Mouse (Mus musculus): Measurements from ENCODE around the gene 4930432M17Rik. TPM values are rescaled to one million over a fixed set of nuclear protein-coding genes. Genes with fewer than 3 reads are reported as not detected.

The 4930432M17Rik gene
- polyA plus RNA-seq (2012): not detected in 2 replicates

DNA sequence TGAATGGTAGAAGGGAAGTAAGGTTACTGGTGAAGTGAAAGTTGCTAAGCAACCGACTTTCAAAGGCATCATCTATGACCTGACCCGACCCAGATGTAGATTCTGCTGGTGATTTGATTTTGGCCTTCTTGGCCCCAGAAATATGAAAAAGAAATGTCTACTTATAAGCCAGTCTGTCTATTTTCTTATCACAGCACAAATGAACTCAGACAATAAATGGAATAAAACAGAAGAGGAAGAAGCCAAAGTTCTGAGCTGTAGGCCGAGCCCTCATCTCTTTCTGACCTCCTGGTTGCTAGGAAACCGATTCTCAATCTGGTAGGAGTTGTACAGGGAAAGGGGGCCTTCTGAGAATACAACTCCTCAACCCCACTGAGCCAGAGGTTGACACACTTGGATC is at the start of gene 4930432M17Rik:
4930432M17Rik (plus strand) TSS at position 301 of the 400 bp plus-strand sequence.
- TF ChIP-seq TAL1 (IDR thresholded peaks at IDR 0.05; ENCODE audit: low read length) (no peak), GATA1 (IDR thresholded peaks at IDR 0.05; ENCODE audit: low read length) (no peak)
- Histone ChIP-seq H3K4me1 (ENCODE audit: control insufficient read depth) (no peaks in the 10 kb centered on the region), H3K4me3 (replicated peaks) (no peak within 1 kb of the TSS), H3K27me3 (ENCODE audit: control insufficient read depth) (no peaks in the 10 kb centered on the region), H3K36me3 (ENCODE audit: control insufficient read depth) (no peaks in the 10 kb centered on the region), H3K9me3 (ENCODE audit: control insufficient read depth, low read length) (no peaks in the 10 kb centered on the region)

DNA sequence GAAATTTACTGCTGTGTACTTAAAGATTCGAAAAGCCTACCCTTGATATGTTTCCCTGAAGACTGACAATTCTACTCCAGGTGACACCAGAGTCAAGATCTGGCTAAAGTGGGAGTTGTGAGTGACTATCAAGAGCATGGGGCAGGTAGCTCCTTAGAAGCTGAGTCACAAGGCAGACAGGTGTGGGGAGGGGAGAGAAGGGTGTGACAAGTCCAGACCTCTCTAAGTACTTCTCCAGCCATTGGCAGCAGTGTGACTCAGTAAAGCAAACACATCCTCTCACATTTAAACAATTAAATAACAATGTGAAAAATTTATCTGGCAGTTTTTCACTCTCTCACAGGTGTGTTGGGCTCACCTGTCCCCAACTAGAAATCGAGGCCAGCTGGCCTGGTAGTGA is 44.9 kb upstream of the 4930432M17Rik start:
- no peak overlapping the region for H3K4me3 ChIP-seq (replicated peaks)
- no peaks in the 10 kb centered on the region for H3K4me1 ChIP-seq (ENCODE audit: control insufficient read depth)
- H3K27me3 ChIP-seq (ENCODE audit: control insufficient read depth): no peaks in the 10 kb centered on the region
- H3K9me3 ChIP-seq (ENCODE audit: control insufficient read depth, low read length): no peaks in the 10 kb centered on the region
- no peaks in the 10 kb centered on the region for H3K36me3 ChIP-seq (ENCODE audit: control insufficient read depth)
- TF ChIP-seq TAL1 (IDR thresholded peaks at IDR 0.05; ENCODE audit: low read length) (no peak), GATA1 (IDR thresholded peaks at IDR 0.05; ENCODE audit: low read length) (no peak)

DNA sequence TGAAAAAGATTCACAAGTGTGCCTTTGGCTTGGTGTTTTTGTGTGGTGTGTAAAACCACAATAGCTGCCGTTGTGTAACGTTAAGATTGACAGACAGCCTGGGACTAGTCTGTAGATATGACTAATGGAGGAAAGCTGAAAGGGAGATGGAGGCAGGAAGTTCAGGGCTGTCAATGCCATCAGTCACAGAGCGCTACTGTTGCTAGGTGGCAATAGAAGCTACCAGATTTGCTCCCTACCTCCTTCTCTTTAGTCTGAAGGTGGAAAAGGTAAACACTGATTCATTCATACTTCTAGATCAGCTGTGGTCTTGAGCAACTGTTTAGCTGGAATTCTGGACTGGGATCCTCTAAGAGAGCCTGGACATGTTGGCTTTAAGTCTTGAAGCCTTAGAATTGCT is 44.3 kb upstream of the 4930432M17Rik start:
- H3K4me3 ChIP-seq (replicated peaks): no peak overlapping the region
- TF ChIP-seq TAL1 (IDR thresholded peaks at IDR 0.05; ENCODE audit: low read length) (no peak), GATA1 (IDR thresholded peaks at IDR 0.05; ENCODE audit: low read length) (no peak)
- H3K36me3 ChIP-seq (ENCODE audit: control insufficient read depth): no peaks in the 10 kb centered on the region
- no peaks in the 10 kb centered on the region for H3K27me3 ChIP-seq (ENCODE audit: control insufficient read depth)
- H3K9me3 ChIP-seq (ENCODE audit: control insufficient read depth, low read length): no peaks in the 10 kb centered on the region
- no peaks in the 10 kb centered on the region for H3K4me1 ChIP-seq (ENCODE audit: control insufficient read depth)

DNA sequence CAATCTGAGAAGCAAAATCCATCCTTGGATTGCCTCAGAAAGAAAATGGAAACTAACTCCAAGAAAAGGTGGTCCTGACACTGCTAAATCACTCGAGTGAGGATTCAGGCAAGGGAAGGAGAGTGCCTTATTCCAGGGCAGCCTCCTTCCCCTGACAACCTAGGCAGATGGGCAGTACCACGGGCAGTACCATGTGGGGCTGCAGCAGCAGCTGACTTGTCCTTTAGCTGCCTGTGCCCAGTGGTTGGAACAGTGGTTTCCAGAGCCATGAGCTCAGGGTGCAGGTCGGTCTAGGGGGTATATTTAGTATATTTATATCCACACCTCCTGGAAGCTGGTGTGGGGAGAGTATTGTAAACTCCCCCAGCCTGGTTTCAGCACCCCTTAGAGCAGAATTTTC is 42.3 kb upstream of the 4930432M17Rik start:
- TF ChIP-seq GATA1 (IDR thresholded peaks at IDR 0.05; ENCODE audit: low read length): no peak
- no peak for TF ChIP-seq TAL1 (IDR thresholded peaks at IDR 0.05; ENCODE audit: low read length)
- H3K36me3 ChIP-seq (ENCODE audit: control insufficient read depth): no peaks in the 10 kb centered on the region
- H3K27me3 ChIP-seq (ENCODE audit: control insufficient read depth): no peaks in the 10 kb centered on the region
- H3K9me3 ChIP-seq (ENCODE audit: control insufficient read depth, low read length): no peaks in the 10 kb centered on the region
- H3K4me3 ChIP-seq (replicated peaks): no peak overlapping the region
- H3K4me1 ChIP-seq (ENCODE audit: control insufficient read depth): no peaks in the 10 kb centered on the region

DNA sequence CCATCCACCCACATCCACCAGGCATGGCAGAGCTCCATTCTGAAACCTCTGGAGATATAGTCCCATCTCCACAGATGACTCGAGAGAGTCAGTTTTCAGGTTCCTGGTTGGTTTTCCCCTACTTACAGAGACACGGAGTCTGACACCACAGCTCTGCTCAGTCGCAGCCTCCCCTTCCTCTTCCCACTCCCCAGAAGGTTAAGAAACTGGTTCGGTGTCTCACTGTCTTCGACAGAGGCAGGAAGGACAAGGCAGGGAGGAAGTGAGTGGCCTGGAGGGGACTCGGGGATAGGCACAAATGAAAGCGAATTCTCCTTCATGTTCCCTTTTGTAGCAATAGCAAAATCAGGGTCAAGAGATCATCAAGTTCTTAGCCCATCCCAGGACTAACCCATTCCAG is 39.9 kb upstream of the 4930432M17Rik start:
- Histone ChIP-seq H3K36me3 (ENCODE audit: control insufficient read depth) (no peaks in the 10 kb centered on the region), H3K27me3 (ENCODE audit: control insufficient read depth) (no peaks in the 10 kb centered on the region), H3K4me1 (ENCODE audit: control insufficient read depth) (no peaks in the 10 kb centered on the region), H3K9me3 (ENCODE audit: control insufficient read depth, low read length) (no peaks in the 10 kb centered on the region), H3K4me3 (replicated peaks) (no peak overlapping the region)
- no peak for TF ChIP-seq GATA1 (IDR thresholded peaks at IDR 0.05; ENCODE audit: low read length)

DNA sequence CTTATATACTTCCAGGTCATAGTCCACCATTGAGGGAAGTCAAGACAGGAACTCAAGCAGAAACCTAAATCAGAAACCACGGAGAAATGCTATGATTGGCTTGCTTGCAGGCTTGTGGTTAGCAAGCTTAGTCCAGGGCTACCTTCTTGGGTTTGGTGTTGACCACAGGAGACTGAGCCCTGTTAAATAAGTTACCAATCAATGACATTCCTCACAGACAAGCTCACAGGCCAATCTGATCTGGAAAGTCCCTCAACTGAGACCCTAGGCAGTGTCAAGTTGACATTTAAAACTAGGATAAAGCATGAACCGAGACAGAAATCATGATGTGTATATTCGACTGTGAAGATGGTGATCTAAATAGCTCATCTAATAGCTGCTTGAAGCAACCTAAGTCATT is 35.6 kb upstream of the 4930432M17Rik start:
- TF ChIP-seq GATA1 (IDR thresholded peaks at IDR 0.05; ENCODE audit: low read length) (no peak), TAL1 (IDR thresholded peaks at IDR 0.05; ENCODE audit: low read length) (no peak)
- no peaks in the 10 kb centered on the region for H3K9me3 ChIP-seq (ENCODE audit: control insufficient read depth, low read length)
- no peaks in the 10 kb centered on the region for H3K4me1 ChIP-seq (ENCODE audit: control insufficient read depth)
- H3K36me3 ChIP-seq (ENCODE audit: control insufficient read depth): no peaks in the 10 kb centered on the region
- no peak overlapping the region for H3K4me3 ChIP-seq (replicated peaks)
- no peaks in the 10 kb centered on the region for H3K27me3 ChIP-seq (ENCODE audit: control insufficient read depth)

DNA sequence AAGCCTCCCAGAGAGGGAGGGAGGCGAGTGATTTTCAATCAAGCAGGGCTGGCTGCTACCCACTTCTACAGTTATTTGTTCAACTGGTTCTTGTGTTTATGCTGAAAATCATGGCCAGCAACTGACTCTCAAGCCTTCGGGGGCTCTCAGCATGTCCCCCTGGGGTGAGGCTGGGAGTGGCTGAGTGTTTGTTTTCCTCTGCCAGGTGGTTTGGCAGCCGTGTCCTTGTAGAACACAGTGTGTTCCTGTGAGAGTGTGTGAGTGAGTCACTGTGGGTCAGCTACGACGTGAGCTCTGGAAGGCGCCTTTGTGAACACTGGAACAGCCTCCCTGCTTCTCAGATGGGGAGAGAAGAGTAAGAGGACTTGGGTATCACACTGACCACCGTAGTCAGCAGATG is 35.1 kb upstream of the 4930432M17Rik start:
- H3K4me3 ChIP-seq (replicated peaks): no peak overlapping the region
- H3K27me3 ChIP-seq (ENCODE audit: control insufficient read depth): no peaks in the 10 kb centered on the region
- H3K36me3 ChIP-seq (ENCODE audit: control insufficient read depth): no peaks in the 10 kb centered on the region
- no peaks in the 10 kb centered on the region for H3K4me1 ChIP-seq (ENCODE audit: control insufficient read depth)
- no peaks in the 10 kb centered on the region for H3K9me3 ChIP-seq (ENCODE audit: control insufficient read depth, low read length)
- TF ChIP-seq GATA1 (IDR thresholded peaks at IDR 0.05; ENCODE audit: low read length) (no peak), TAL1 (IDR thresholded peaks at IDR 0.05; ENCODE audit: low read length) (no peak)

DNA sequence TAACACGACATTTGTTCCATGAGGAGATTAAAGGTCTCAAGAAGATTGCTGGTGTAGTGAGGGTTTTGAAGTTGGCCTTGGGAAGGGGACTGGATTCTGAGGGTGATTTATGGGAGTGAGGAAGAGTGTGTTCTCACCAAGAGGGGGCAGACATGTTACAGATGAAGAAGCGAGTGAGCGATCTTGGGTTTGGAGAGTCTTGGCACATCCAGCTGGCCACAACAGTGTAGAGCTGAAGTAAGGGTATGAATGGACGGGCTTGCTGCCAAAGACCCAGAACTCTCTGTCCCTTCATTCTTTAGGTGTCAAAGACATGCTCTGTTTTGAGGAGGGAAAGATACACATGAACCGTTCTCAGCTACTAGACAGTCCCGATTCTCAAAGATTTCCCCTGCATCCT is 34.2 kb upstream of the 4930432M17Rik start:
- TF ChIP-seq GATA1 (IDR thresholded peaks at IDR 0.05; ENCODE audit: low read length): no peak
- TF ChIP-seq TAL1 (IDR thresholded peaks at IDR 0.05; ENCODE audit: low read length): no peak
- Histone ChIP-seq H3K4me1 (ENCODE audit: control insufficient read depth) (no peaks in the 10 kb centered on the region), H3K27me3 (ENCODE audit: control insufficient read depth) (no peaks in the 10 kb centered on the region), H3K36me3 (ENCODE audit: control insufficient read depth) (no peaks in the 10 kb centered on the region), H3K9me3 (ENCODE audit: control insufficient read depth, low read length) (no peaks in the 10 kb centered on the region), H3K4me3 (replicated peaks) (no peak overlapping the region)

DNA sequence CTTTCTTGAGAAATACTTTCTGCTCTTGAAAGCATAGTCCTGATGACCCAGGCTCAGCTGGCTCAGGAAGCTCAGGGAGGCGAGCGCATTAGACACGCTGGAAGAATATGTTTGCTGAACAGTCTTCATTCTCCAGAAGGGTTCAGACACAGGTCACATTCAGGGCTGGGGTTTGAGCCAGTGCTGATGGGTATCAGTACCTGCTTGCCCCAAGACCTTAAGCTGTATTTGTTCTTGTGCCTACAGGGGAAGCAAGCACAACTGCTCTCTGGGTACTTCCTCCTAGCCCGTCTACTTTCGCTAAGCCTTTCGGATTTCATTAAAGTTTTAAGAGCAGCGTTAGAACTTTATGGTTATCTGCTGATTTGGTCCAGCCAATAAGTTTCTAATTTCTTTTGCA is 33.8 kb upstream of the 4930432M17Rik start:
- H3K4me1 ChIP-seq (ENCODE audit: control insufficient read depth): no peaks in the 10 kb centered on the region
- no peak overlapping the region for H3K4me3 ChIP-seq (replicated peaks)
- H3K36me3 ChIP-seq (ENCODE audit: control insufficient read depth): no peaks in the 10 kb centered on the region
- H3K27me3 ChIP-seq (ENCODE audit: control insufficient read depth): no peaks in the 10 kb centered on the region
- H3K9me3 ChIP-seq (ENCODE audit: control insufficient read depth, low read length): no peaks in the 10 kb centered on the region
- TF ChIP-seq TAL1 (IDR thresholded peaks at IDR 0.05; ENCODE audit: low read length): no peak
- no peak for TF ChIP-seq GATA1 (IDR thresholded peaks at IDR 0.05; ENCODE audit: low read length)

DNA sequence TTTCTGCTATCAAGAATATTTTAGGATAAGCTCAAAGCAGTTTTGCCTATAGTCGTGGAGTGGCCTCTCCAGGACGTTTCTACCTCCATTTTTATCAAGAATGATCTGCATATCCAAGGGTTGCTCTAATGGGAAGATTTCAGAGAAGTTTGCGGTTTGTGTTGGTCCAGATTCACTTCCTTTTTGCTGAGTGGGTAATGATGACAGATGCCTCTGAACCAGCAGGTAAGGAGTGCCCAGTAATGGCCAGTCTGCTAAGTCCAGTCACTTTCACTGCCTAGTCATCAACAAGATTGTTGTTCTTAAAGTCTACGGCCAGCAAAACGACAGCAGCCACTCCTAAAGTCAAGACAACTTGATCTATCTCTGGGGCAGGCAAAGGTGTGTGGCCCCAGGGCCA is 32.8 kb upstream of the 4930432M17Rik start:
- Histone ChIP-seq H3K4me1 (ENCODE audit: control insufficient read depth) (no peaks in the 10 kb centered on the region), H3K27me3 (ENCODE audit: control insufficient read depth) (no peaks in the 10 kb centered on the region), H3K9me3 (ENCODE audit: control insufficient read depth, low read length) (no peaks in the 10 kb centered on the region), H3K4me3 (replicated peaks) (no peak overlapping the region), H3K36me3 (ENCODE audit: control insufficient read depth) (no peaks in the 10 kb centered on the region)
- TF ChIP-seq TAL1 (IDR thresholded peaks at IDR 0.05; ENCODE audit: low read length) (no peak), GATA1 (IDR thresholded peaks at IDR 0.05; ENCODE audit: low read length) (no peak)

Data from erythroblast, embryonic 14.5 days (primary cell).